Mouse (Mus musculus): Measurements from ENCODE around the gene Cmya5.

DNA sequence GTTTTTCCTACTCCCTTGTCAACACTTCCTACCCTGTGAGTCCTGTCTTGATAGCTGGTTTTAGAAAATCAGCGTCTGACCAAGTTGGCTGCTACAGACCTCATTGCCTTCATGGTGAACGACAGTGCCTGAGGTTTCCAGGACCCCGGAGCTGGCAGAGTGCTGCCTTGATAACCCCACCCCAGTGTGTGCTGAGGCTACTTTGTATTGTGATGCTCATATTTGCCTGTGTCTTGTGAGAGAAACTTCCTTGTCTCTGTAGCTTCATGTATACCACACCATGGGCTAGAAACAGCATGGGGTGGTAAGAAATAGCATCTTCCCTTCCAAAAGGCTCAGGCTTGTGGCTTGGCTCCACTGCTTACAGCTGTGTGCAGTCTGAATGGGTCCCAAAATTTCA, 13.8 kb downstream of the Cmya5 start:
- TF ChIP-seq CTCF (IDR thresholded peaks at IDR 0.05) (no peak), EP300 (IDR thresholded peaks at IDR 0.05) (no peak)
